Mouse (Mus musculus): ENCODE results near the gene Ngb.

DNA sequence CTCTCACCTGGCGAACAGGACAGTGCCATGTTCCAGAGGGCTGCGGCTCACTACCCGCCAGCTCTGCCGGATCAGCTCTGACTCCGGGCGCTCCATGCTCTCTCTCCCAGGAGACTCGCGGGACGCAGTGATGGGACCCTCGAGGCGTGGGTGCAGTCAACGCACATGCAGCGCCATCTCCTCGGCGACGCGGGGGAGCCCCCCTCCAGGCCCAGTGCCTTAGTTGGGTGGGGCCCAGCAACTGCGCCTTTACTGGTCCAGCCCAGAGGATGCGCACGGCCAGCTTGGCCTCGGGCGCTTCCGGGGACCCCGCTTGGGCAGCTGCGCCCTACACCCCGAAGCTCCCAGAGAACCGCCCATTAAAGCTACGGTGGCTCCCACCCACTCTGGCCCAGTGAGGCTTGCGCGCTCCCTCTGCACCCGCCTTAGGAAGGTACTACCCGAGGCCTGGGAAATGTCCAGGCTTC lies at the start of gene Ngb:
- TF ChIP-seq CTCF (IDR thresholded peaks at IDR 0.05; ENCODE audit: borderline replicate concordance, control insufficient read depth, extremely low read depth, insufficient read depth, low read length, poor library complexity) (no peak), POLR2A (IDR thresholded peaks at IDR 0.05; ENCODE audit: control insufficient read depth, extremely low read depth, insufficient read depth, low read length, poor library complexity) (no peak)
